Mouse (Mus musculus) spleen, embryonic (tissue): Measurements from ENCODE around the gene Pou4f1.

Experiments
- CTCF ChIA-PET: fragments of 350-600 bp; sonication (Branson Sonifier 250); formaldehyde crosslinking; loops from one replicate; lab custom pipeline; 2022; lab: Charles Lee

The Pou4f1 gene

DNA sequence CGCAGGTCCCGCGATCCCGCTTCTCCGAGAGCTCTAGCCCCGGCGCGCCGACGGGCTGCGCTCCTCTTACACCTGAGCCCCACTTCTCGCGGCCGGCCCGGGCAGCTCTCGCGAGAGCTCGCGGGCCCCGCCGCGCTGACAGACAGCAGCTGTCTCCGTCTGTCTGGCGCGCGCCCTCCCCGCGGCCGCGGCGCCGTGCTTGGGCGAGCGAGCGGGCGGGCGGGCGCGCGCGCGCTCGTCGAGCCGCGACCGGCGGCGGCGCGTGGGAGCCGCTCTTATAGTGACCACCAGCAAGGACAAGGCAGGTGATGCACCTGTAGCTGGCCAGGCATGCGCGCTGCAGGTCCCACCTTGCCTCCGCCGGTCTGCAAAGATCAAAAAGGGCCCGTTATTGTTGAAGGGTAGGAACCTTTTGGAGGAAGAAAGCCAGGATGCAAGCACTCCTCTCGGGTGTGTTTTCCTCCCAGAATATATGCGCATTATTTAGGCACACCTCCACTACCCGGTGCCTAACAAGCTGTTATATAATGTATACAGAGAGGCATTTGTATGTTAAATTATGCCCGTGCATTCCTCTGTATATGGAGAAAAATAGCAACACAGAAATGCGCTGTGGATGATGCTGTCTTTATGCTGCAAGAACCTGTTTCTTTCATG is at the start of gene Pou4f1:
Pou4f1 (minus strand) TSS at position 34 of the 657 bp plus-strand sequence.
- CTCF ChIA-PET = no interaction called here

DNA sequence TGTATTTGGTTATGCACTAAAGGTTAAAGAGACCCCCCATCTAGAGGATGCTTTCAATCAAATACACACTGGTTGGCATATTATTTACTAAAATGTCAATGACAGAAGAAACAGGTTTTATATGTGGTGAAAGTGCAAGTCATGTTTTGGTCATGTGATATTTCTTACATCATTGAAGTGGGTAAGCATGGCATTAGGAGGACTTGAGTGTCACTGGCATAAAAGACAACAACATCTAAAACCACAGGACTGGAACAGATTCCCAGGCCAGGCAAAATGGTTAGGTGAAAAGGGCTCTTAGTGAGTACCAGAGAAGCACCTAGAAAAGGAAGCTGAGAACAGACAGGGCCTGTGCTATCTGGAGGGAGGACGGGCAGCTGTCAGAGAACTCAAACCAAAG is 43.9 kb upstream of the Pou4f1 start:
- CTCF ChIA-PET = no interaction called here

DNA sequence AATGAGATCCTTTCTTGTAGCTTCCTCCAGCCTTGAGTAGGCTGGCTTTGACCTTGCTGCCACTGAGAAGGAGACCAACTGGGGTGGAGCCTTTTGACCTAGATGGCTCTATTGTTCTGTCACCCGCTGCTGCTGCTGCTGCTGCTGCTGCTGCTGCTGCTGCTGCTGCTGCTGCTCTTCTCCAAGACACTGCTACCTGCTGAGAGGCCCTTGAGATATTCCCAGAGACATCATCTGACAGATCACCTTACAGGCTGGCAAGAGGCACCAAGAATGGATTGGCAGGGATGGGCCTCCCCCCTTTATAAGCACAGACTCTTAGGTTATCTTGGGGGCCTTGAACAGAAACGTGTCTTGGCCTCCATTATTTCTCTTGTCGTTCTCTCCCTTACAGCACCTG is 35.0 kb upstream of the Pou4f1 start:
- CTCF ChIA-PET = interaction anchor here (0.6 kb wide), 1 partner anchor 667 kb away, joined by 3 read pairs; no protein-coding TSS in a partner anchor

DNA sequence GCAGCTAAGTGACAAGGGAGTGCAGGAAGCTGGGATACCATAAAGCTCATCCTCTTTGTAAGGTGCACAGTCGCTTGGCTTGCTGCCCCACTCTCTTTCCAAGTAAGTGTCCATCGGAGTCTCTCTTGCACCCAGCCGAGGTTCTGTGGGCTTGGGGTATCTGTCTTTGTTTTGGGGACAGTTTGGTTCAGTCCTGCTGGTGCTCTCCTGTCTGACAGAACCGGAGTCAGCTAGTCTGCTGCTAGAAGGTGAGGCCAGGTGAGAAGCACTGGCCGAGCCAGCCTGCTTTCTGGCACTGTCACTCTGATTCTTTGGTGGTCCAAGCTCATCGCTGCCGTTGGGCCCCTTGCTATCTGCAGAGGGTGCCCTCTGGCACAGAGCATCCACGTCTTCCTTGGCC is 12.0 kb upstream of the Pou4f1 start:
- CTCF ChIA-PET = no interaction called here

DNA sequence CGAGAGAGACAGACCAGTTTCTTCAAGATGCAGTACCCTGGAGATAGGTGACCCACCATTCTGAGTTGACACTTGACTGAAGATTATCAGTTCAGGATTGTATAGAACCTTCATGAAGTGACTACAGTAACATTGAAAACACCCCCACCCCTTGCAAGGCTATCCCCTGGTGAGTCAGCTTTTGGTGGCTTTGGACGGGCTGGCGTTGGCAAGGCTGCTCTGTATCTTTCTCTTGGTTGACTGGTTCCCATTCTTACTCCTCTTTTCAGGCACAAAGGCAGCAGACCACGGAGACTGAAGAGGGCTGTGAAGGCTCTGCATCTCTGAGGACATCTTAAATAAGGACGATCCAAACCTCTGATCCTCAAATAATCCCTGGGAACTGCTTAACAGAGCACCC is 10.8 kb upstream of the Pou4f1 start:
- CTCF ChIA-PET = no interaction called here

DNA sequence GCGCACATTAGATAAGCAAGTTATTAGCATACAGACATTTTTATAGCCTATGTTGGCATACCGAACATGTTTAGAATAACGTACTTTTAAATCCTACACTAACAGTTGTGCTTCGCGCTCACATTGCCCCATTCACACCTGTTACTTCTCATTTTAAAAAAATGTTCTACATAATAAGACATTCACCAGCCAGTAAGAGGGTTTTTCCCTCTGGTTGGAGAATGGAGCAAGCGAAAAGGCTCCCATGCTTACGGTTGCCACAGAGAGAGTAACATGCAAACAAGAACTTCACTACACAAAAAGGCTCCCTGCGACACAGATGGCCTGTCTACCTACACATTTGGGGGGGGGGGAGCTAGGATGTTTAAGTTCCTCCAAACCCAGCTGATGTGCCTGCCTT is 9.8 kb upstream of the Pou4f1 start:
- CTCF ChIA-PET = no interaction called here

DNA sequence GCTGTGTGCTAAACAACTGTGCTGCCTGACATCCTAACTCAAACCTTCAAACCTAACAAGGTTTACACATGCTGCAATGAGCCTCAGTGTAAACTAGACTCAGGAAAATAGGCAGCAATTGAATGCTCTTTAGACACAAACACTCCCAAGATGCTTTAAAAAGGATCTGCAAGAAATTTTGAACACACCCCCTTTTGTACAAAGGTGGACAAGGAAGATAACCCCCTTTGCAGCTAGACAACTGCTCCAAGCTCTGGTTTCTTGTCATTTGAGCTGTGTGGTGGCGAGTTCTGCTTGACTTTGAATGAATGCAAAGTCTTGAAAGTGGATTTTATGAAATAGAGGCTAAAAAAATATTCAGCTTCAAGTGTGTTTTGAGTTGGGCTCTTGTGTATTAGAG is 7.6 kb upstream of the Pou4f1 start:
- CTCF ChIA-PET = no interaction called here

DNA sequence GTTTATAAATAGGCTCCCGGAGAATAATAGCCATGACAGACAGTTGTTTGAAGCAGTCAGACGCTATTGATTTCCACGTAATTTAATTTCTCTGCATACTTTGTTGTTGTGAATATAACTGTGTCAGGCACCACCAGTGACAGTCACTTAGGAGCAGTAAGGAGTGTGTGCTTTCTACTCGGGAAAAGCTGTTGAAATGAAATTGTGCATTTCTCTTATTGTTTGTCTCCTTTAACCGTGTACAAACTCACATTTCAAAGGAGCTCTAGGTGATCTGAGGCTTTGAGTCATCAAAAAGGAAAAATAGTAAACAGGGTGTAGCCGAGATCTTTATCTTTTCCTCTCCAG is 798 bp upstream of the Pou4f1 start:
- CTCF ChIA-PET = no interaction called here

DNA sequence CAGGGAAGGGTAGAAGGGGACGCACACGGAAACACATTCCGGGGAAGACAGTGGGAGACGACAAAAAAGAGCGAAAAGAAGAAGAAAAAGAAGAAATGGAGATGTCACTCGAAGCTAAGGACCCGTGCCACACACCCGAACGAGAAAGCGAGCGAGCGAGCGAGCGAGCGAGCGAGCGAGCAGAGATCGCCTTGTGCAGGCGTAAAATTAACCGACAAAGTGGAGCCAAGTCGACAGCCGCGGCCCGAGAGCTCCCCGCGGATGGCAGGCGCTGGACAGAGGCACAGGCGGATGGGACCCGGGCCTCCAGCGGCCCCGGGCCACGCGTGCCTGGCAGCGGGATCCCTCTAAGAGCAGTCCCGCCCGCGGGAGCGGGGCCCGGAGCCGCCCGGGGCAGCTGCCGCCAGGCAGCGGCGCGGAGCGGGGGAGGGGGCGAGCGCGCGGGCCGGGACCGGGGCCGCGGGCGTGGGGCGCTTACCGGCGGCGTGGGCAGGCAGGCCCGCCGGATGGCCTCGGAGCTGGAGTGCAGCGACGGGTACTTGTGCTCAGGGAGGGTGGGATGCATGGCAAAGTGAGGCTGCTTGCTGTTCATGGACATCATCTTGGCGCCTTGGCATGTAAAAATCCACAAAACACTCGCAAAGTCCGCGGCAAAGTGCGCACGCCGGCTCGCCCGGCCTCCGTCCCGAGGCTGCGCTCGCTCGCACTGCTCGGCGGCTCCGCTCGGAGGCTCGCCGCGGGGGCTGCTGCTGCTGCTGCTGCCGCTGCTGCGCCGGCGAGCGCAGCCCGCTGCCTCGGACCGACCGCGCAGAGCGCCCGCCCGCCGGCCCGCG is 450 bp downstream of the Pou4f1 start:
- CTCF ChIA-PET = interaction anchor here (0.5 to 0.6 kb wide), 2 partner anchors 877 to 1397 kb away, joined by 3 to 4 read pairs; no protein-coding TSS in a partner anchor

DNA sequence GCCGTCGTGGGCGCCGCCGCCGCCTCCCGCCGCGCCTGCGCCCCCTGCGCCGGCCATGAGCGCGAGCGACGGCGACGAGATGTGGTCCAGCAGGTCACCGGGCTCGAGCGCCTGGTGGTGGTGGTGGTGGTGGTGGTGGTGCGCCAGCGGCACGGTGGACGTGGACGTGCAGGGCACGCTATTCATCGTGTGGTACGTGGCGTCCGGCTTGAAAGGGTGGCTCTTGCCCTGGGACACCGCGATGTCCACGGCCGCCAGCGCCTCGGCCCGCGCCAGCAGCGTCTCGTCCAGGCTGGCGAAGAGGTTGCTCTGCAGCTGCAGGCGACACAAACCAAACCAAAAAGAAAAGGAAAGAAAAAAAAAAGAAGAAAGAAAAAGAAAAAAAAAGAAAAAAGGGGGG is 1.2 kb downstream of the Pou4f1 start:
- CTCF ChIA-PET = interaction anchor here (0.5 to 0.6 kb wide), 2 partner anchors 876 to 1396 kb away, joined by 3 to 4 read pairs; no protein-coding TSS in a partner anchor

DNA sequence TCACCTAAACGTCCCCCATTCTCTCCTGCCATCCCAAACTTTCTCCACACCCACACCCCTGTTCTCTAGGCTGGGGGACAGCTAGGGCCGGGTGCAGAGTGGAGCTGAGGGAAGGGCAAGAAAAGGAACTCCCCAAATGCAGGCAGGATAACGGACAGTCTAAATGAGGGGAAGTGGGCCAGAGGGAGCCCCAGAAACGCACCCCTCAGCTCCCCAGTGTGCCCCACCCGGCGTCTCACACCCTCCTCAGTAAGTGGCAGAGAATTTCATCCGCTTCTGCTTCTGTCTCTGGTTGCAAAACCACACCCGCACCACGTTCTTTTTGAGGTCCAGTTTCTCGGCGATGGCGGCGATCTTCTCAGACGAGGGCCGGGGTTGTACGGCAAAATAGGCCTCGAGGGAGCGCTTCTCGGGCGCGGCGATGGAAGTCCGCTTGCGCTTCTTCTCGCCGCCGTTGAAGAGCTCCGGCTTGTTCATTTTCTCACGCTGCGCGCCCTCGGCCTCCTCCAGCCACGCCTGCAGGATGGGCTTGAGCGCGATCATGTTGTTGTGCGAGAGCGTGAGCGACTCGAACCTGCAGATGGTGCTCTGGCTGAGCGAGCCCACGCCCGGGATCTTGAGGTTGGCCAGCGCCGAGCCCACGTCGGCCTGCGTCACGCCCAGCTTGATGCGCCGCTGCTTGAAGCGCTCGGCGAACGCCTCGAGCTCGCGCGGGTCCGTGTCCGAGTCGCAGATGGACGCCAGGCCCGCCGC is 2.1 kb downstream of the Pou4f1 start:
- CTCF ChIA-PET = no interaction called here

DNA sequence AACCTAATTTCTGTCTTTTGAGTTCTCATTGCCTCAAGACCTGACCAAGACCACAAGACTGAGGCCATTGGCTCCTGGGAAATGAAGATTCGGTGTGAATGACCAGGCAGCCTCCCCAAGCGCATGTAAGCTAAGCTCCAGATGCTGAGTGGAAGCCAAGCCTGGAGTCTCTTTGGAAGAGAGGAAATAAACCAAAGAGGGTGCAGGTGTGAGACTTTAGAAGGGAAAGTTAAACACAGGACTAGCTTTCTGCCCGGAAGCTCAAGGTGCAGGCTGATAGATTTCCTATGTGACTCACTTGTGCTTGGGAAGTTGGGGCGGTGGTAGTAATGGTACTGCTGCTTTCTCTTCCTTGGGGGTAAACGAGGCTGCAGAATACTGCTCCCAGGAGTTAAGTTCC is 3.0 kb downstream of the Pou4f1 start:
- CTCF ChIA-PET = no interaction called here

DNA sequence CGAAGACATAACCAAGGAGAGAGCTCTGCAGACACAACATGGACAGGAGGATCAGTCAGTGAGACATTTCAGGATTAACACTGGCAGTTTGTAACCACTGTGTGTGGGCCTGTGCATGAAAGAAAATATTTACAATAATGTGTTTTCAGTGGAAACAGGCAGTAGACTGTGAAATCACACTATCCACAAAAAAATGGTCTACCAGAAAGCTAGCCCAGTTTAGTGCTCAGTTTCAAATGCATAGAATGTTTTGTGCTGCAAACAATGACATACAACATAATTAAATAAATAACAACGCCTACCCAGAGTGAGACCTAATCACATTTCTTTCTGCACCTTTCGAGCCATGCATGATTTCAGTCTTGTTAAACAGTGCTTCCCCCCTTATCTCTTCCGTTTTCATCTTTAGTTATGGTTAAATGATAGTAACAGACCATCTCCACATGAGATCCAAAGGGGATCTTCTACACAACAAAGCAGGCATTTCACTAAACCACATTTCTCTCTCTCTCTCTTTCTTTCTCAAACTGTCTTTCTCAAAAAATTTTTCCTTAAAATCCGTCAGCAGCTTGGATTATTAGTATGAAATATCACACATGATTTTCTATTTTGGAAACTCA is 4.1 kb downstream of the Pou4f1 start:
- CTCF ChIA-PET = no interaction called here

DNA sequence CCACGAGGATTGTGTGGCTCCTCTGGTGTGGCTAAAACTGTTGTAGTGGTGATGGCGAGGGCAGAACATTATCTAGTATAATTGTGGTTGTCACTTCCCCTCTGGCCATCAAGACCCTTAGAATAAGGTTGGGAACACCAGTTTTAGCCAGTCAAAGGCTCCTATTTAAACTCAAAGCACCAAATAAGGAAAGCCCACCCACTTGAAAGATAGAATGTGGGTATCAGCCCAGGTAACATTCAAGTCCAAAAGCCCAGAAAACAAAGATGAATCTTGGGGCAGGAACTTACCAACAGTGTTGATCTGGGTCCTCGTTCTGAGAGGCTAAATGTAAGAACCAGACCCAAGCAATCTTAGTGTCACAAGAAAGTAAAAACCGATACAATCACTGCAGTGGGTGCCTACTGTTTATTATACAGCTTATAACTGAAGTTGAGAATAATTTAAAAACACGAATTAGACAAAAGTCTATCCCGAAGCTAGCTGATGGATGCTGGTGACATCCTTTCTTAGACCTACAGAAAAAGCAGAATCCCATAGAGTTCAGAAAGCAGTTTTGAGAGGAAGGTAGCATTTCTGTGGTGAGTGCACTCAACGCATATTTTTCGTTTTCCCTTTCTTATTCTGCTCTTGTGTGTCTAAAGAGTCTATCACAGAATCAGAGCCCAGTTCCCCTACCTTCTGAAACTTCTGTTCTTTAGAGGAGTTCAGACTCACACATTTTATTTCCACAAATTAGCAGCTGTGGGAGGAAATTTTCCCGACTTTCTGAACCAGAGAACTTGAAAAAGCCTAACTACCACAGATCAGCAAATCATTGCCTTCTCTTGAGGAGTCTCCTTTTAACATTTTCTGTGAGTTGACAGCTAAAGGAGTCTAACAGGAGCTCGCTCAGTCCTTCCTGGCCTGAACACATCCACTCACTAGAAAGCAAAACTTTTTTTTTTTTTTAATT is 6.2 kb downstream of the Pou4f1 start:
- CTCF ChIA-PET = no interaction called here

DNA sequence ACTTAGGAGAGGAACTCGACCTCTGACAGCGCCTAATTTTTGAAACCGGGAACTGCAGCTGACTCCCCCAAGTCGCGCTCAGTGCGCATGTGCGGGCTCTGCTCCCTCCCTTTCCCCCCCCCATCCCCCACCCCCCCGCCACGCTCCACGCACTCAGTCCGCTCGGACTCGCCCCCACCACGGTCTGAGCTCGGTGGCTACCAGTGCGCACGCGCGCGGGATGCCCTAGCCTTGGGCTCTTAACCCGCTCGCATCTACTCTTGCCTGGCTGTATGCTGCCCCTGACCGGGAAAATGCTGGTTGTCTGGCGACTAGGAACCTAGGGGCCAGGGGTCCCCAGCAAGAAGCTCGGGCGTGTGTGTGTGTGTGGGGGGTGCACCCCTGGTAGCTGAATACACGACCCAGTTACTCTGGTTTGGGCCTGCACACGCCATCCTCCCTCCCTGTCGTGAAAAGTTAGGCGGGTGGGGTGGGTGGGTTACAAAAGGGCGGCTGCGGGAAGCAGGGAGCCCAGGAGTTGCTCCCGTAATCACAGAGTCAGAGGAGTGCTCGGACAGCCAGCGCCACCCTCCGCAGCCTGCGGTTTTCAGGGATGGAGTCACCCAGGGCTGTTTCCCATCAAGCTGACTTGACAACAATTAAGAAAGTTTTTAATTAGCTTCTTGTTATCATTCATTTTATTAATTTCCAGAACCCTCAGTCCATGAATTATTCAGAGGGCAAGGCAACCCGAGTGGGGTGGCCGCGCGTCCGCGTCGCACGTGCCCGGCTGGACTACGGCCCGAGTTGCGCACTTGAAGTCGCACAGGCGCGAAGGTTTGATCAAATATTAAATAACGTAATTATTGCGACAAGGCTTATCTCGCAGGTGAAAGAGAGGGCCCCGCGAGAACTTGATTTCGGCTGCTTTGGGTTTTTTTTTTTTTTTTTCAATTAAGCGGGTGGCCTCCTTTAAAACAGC is 7.2 kb downstream of the Pou4f1 start:
- CTCF ChIA-PET = no interaction called here

DNA sequence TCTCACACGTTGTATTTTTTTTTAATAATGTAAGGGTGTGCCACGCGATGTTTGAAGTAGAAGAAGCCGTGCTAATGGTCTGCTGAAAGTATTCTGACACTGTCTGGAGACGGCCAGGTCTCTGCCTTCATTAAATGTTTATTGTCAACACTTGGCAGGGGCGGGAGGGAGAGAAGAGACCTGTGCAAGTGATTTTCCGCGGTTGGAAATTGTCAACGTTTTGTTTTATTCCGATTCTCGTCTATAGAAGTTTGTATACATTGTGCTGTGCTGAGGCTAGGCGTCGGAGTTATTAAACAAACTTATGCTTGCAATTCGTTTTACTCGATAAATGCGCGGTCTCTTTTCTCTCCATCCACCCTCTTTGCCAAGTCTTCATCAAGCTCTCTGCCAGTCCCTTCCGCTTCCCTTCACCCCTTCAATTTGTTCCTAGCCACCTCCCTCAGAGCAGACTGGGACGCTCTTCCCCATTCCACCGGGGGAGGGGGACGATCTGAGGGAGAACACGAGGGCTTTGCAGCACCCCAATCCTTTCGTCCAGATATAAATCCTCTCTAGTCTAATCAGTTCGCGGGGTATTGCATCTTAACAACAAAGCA is 8.2 kb downstream of the Pou4f1 start:
- CTCF ChIA-PET = no interaction called here

DNA sequence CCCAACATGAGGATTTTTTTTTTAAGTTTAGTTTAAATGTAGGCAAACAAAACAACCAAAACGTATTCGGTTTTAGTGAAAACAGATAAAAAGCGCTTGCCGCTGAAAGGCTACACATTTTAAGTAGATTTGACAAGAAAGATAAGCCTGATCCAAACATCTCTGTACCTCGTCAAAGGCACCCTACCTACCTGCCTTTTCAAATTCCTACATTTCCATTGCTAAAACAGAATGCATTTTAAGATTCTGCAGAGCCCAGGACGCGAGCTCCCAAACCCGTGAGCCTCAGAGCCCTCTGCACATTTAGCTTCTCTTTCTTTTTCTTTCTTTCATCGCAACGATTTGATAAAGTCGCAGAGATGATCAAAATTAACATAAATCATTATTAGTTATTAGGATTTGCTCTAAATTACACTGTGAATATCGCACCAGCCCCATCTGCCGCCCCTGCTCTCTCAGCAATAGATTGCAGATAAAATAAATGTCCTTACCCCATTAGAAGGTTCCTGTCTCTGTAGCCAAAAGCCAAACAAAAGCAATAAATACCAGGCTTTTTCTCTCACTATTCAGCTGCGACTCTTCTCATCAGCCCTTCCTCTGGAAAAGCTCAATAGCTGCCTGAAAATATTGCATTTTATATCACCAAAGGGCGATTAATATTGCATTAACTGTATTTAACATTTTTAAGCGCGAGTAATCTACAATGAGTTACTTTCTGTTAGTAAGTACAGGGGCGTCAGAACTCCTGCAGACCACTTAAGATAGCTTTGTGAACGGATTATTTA is 8.9 kb downstream of the Pou4f1 start:
- CTCF ChIA-PET = interaction anchor here (0.6 kb wide), 1 partner anchor 13 kb away, joined by 3 read pairs; no protein-coding TSS in a partner anchor
